In genomic region chr1:91913850-91914249, GRCm38 (mm10) we compare ENCODE assay signal across 9 mouse cellular contexts.
DNase-seq lines count a peak whose midpoint lies in the region; ATAC-seq and TF ChIP-seq lines count a peak whose summit lies in the region.
"Had no signal": no experiment of that assay in that cellular context is flagged by ENCODE, and none has a peak within 500 bp of the region (broad histone marks: within the 10 kb centered on the region; RNA-seq: fewer than 3 reads in every experiment).

No protein-coding gene starts in this region.

- no peaks in the 10 kb centered on the region for H3K79me2 ChIP-seq in heart, adult 2 months (replicated peaks; ENCODE audit: control insufficient read depth, insufficient read depth, low read length)

- no peak for ATAC-seq in heart, embryonic 11.5 days (replicated peaks; ENCODE audit: insufficient number of reproducible peaks, low FRiP score, low TSS enrichment)

- TF ChIP-seq EP300 in heart, adult 2 months (IDR thresholded peaks at IDR 0.05; ENCODE audit: insufficient read depth, low read depth, low read length), result no peak

- peaks cover 1% of the 10 kb centered on the region for H3K4me1 ChIP-seq in heart, adult 2 months (ENCODE audit: control insufficient read depth, insufficient read depth, low read length)
- H3K4me1 ChIP-seq in heart, embryonic 11.5 days (ENCODE audit: control insufficient read depth, insufficient read depth, low read length), result peaks cover 6% of the 10 kb centered on the region; the same call in 1 of the 2 replicates
- peaks cover 13% of the 10 kb centered on the region for H3K4me1 ChIP-seq in cortical plate, adult 2 months (ENCODE audit: control insufficient read depth, insufficient read depth, low read length)
- peaks cover 31% of the 10 kb centered on the region for H3K4me1 ChIP-seq in limb, embryonic 10.5 days
- H3K4me1 ChIP-seq: liver, embryonic 15.5 days had no signal

- TF ChIP-seq POLR2A in heart, adult 2 months (IDR thresholded peaks at IDR 0.05; ENCODE audit: insufficient read depth, low read depth, low read length), result no peak
- TF ChIP-seq POLR2A in cortical plate, adult 2 months (IDR thresholded peaks at IDR 0.05; ENCODE audit: extremely low read depth, insufficient read depth, low read length), result no peak

- H3K36me3 ChIP-seq in heart, adult 2 months (ENCODE audit: control insufficient read depth, insufficient read depth, low read length), result no peaks in the 10 kb centered on the region
- no peaks in the 10 kb centered on the region for H3K36me3 ChIP-seq in heart, embryonic 11.5 days (ENCODE audit: control insufficient read depth, insufficient read depth, low read length)
- no peaks in the 10 kb centered on the region for H3K36me3 ChIP-seq in limb, embryonic 10.5 days
- H3K36me3 ChIP-seq: liver, embryonic 15.5 days had no signal

- no peak overlapping the region for H3K4me3 ChIP-seq in heart, adult 2 months
- H3K4me3 ChIP-seq in heart, embryonic 11.5 days (ENCODE audit: low read depth, low read length), result no peak overlapping the region
- no peak overlapping the region for H3K4me3 ChIP-seq in cortical plate, adult 2 months (ENCODE audit: insufficient read depth, low read length)
- no peak overlapping the region for H3K4me3 ChIP-seq in limb, embryonic 10.5 days
- H3K4me3 ChIP-seq: liver, embryonic 15.5 days had no signal

- no peak overlapping the region for H3K27ac ChIP-seq in heart, adult 2 months
- H3K27ac ChIP-seq in heart, embryonic 11.5 days (ENCODE audit: low read depth, low read length), result no peak overlapping the region
- no peak overlapping the region for H3K27ac ChIP-seq in cortical plate, adult 2 months (ENCODE audit: insufficient read depth, low read length)
- 0 out of 2 replicates have a peak overlapping the region, but pooled peaks have one; percentile 22 for H3K27ac ChIP-seq in limb, embryonic 10.5 days
- H3K27ac ChIP-seq: liver, embryonic 15.5 days had no signal

- WGBS in heart, adult 2 months, result 51% methylated on average over 6 of the region's 6 CpGs
- 39% methylated on average over 6 of the region's 6 CpGs for WGBS in heart, embryonic 11.5 days (ENCODE audit: insufficient replicate concordance)
- 46% methylated on average over 6 of the region's 6 CpGs for WGBS in limb, embryonic 10.5 days

- peak; percentile 82 for TF ChIP-seq CTCF in heart, adult 2 months (IDR thresholded peaks at IDR 0.05)
- peak; percentile 46; the same call in 1 of the 2 replicates for TF ChIP-seq CTCF in cortical plate, adult 2 months (IDR thresholded peaks at IDR 0.05; ENCODE audit: extremely low read depth, insufficient read depth, low read length)

- peak; percentile 46 to 73 for DNase-seq in heart, adult 2 months
- peak; percentile 69 for DNase-seq in 3T3-L1 (ENCODE audit: low read depth, low spot score)
- DNase-seq in WW6 (ENCODE audit: low read depth, low spot score), result peak; percentile 14
- DNase-seq in limb, embryonic 10.5 days (ENCODE audit: low spot score), result peak; percentile 80
- peak; percentile 58 for DNase-seq in retina, postnatal 1 day
- no peak for DNase-seq in left cerebral cortex, postnatal 36 days (ENCODE audit: low spot score in 2 of 2)

- intact Hi-C loops in heart, adult 2 months (cut with DNase I), result loop anchor here (1.0 to 2.0 kb wide), 2 partner anchors 29 to 55 kb away; no protein-coding TSS in a partner anchor
- intact Hi-C loops in left cerebral cortex, postnatal 36 days (cut with DNase I), result no loop called here

- H3K9me3 ChIP-seq in heart, embryonic 11.5 days (replicated peaks; ENCODE audit: control insufficient read depth, low read length), result no peaks in the 10 kb centered on the region
- no peaks in the 10 kb centered on the region for H3K9me3 ChIP-seq in limb, embryonic 10.5 days (replicated peaks)
- H3K9me3 ChIP-seq: liver, embryonic 15.5 days had no signal

- H3K9ac ChIP-seq in heart, adult 2 months (ENCODE audit: low read depth, low read length), result no peak overlapping the region
- no peak overlapping the region for H3K9ac ChIP-seq in heart, embryonic 11.5 days (ENCODE audit: low read depth, low read length)
- H3K9ac ChIP-seq: liver, embryonic 15.5 days had no signal

- H3K27me3 ChIP-seq in heart, adult 2 months (ENCODE audit: control insufficient read depth, insufficient read depth, low read length), result no peaks in the 10 kb centered on the region
- no peaks in the 10 kb centered on the region for H3K27me3 ChIP-seq in heart, embryonic 11.5 days (ENCODE audit: control insufficient read depth, insufficient read depth, low read length)
- no peaks in the 10 kb centered on the region for H3K27me3 ChIP-seq in limb, embryonic 10.5 days (ENCODE audit: low read depth, poor library complexity, severe bottlenecking)
- H3K27me3 ChIP-seq: liver, embryonic 15.5 days had no signal

- H3K4me2 ChIP-seq in heart, embryonic 11.5 days, result no peak overlapping the region
- H3K4me2 ChIP-seq: liver, embryonic 15.5 days had no signal

Comparison
In these comparisons a context has a peak if more than half of its experiments do, and no peak if none do; other contexts are left out.
1. DNase-seq: peak in heart, adult 2 months (2 of 2), 3T3-L1 (single experiment), WW6 (single experiment), limb, embryonic 10.5 days (single experiment) and retina, postnatal 1 day (single experiment); none in left cerebral cortex, postnatal 36 days (0 of 2).